Mouse (Mus musculus): ENCODE measurements at regions not wholly inside any gene's neighbourhood (a gene's known extent, or its start where the extent isn't known, plus 50 kb on each side); places are given as distances from the start of the nearest gene placed in this dataset.

- DNase-seq (ENCODE audit: low spot score) (peak; percentile 44), ATAC-seq (no peak)
- H3K27ac ChIP-seq (ENCODE audit: low read depth, low read length) = peak overlapping the region; percentile 5; the same call in 1 of the 2 replicates
Observed at GRCm38 (mm10) chr9:59171576-59171975, 119.8 kb upstream of the Adpgk start.

GRCm38 (mm10) chr9:59163390-59163976 lies 127.2 kb upstream of the Neo1 start:
- Histone ChIP-seq H3K9me3 (replicated peaks; ENCODE audit: control insufficient read depth, low read length) (no peaks in the 10 kb centered on the region), H3K36me3 (ENCODE audit: control insufficient read depth, insufficient read depth, low read length) (no peaks in the 10 kb centered on the region), H3K27me3 (replicated peaks; ENCODE audit: control insufficient read depth, insufficient read depth, low read length) (no peaks in the 10 kb centered on the region), H3K27ac (ENCODE audit: low read depth, low read length) (peak overlapping the region; percentile 22; the same call in 1 of the 2 replicates), H3K9ac (ENCODE audit: low read length) (no peak overlapping the region), H3K4me1 (ENCODE audit: control insufficient read depth, insufficient read depth, low read length) (peaks cover 11% of the 10 kb centered on the region), H3K4me3 (ENCODE audit: low read depth, low read length) (no peak overlapping the region), H3K4me2 (ENCODE audit: low read length) (no peak overlapping the region)
- DNase-seq (ENCODE audit: low spot score) = peak; percentile 48
- WGBS = 5% methylated on average over 6 of the region's 6 CpGs
- 0 out of 2 replicates have a peak, but pooled peaks have one; percentile 37 for ATAC-seq

More at GRCm38 (mm10) chr9:59171576-59171975, 119.8 kb upstream of the Adpgk start:
- H3K4me3 ChIP-seq (ENCODE audit: low read depth, low read length) = no peak overlapping the region
- H3K9me3 ChIP-seq (replicated peaks; ENCODE audit: control insufficient read depth, low read length) = no peaks in the 10 kb centered on the region
- H3K27me3 ChIP-seq (replicated peaks; ENCODE audit: control insufficient read depth, insufficient read depth, low read length) = no peaks in the 10 kb centered on the region
- H3K4me1 ChIP-seq (ENCODE audit: control insufficient read depth, insufficient read depth, low read length) = no peaks in the 10 kb centered on the region; the same call in none of the 2 replicates
- no peaks in the 10 kb centered on the region for H3K36me3 ChIP-seq (ENCODE audit: control insufficient read depth, insufficient read depth, low read length)
- H3K9ac ChIP-seq (ENCODE audit: low read length) = no peak overlapping the region
- H3K4me2 ChIP-seq (ENCODE audit: low read length) = no peak overlapping the region
- WGBS = 82% methylated on average over 2 of the region's 2 CpGs

GRCm38 (mm10) chr9:59162954-59163353 lies 126.7 kb upstream of the Neo1 start:
- H3K4me3 ChIP-seq (ENCODE audit: low read depth, low read length) = no peak overlapping the region
- 3% methylated on average over 4 of the region's 4 CpGs for WGBS
- H3K9me3 ChIP-seq (replicated peaks; ENCODE audit: control insufficient read depth, low read length) = no peaks in the 10 kb centered on the region
- H3K4me2 ChIP-seq (ENCODE audit: low read length) = no peak overlapping the region
- no peak overlapping the region for H3K9ac ChIP-seq (ENCODE audit: low read length)
- H3K27ac ChIP-seq (ENCODE audit: low read depth, low read length) = no peak overlapping the region
- peak; percentile 35 for DNase-seq (ENCODE audit: low spot score)
- H3K27me3 ChIP-seq (replicated peaks; ENCODE audit: control insufficient read depth, insufficient read depth, low read length) = no peaks in the 10 kb centered on the region
- no peaks in the 10 kb centered on the region for H3K36me3 ChIP-seq (ENCODE audit: control insufficient read depth, insufficient read depth, low read length)
- ATAC-seq = no peak
- H3K4me1 ChIP-seq (ENCODE audit: control insufficient read depth, insufficient read depth, low read length) = peaks cover 11% of the 10 kb centered on the region

GRCm38 (mm10) chr9:59157663-59158062 lies 121.4 kb upstream of the Neo1 start:
- no peaks in the 10 kb centered on the region for H3K9me3 ChIP-seq (replicated peaks; ENCODE audit: control insufficient read depth, low read length)
- H3K4me3 ChIP-seq (ENCODE audit: low read depth, low read length) = no peak overlapping the region
- no peak overlapping the region for H3K4me2 ChIP-seq (ENCODE audit: low read length)
- 81% methylated on average over 5 of the region's 5 CpGs for WGBS
- H3K4me1 ChIP-seq (ENCODE audit: control insufficient read depth, insufficient read depth, low read length) = 0 out of 2 replicates have a peak, but pooled peaks cover 2% of the 10 kb centered on the region
- H3K27ac ChIP-seq (ENCODE audit: low read depth, low read length) = no peak overlapping the region
- no peaks in the 10 kb centered on the region for H3K36me3 ChIP-seq (ENCODE audit: control insufficient read depth, insufficient read depth, low read length)
- DNase-seq (ENCODE audit: low spot score) (no peak), ATAC-seq (no peak)
- H3K9ac ChIP-seq (ENCODE audit: low read length) = no peak overlapping the region
- H3K27me3 ChIP-seq (replicated peaks; ENCODE audit: control insufficient read depth, insufficient read depth, low read length) = no peaks in the 10 kb centered on the region

GRCm38 (mm10) chr9:59153945-59154344 lies 117.7 kb upstream of the Neo1 start:
- Histone ChIP-seq H3K27ac (ENCODE audit: low read depth, low read length) (no peak overlapping the region), H3K27me3 (replicated peaks; ENCODE audit: control insufficient read depth, insufficient read depth, low read length) (no peaks in the 10 kb centered on the region), H3K9me3 (replicated peaks; ENCODE audit: control insufficient read depth, low read length) (no peaks in the 10 kb centered on the region), H3K36me3 (ENCODE audit: control insufficient read depth, insufficient read depth, low read length) (no peaks in the 10 kb centered on the region), H3K9ac (ENCODE audit: low read length) (no peak overlapping the region), H3K4me3 (ENCODE audit: low read depth, low read length) (no peak overlapping the region), H3K4me1 (ENCODE audit: control insufficient read depth, insufficient read depth, low read length) (no peaks in the 10 kb centered on the region), H3K4me2 (ENCODE audit: low read length) (no peak overlapping the region)
- DNase-seq (ENCODE audit: low spot score) (no peak), ATAC-seq (no peak)
- WGBS = 81% methylated on average over 3 of the region's 3 CpGs

- Histone ChIP-seq H3K4me1 (ENCODE audit: control insufficient read depth, insufficient read depth, low read length) (no peaks in the 10 kb centered on the region), H3K9ac (ENCODE audit: low read length) (no peak overlapping the region), H3K27ac (ENCODE audit: low read depth, low read length) (no peak overlapping the region), H3K27me3 (replicated peaks; ENCODE audit: control insufficient read depth, insufficient read depth, low read length) (no peaks in the 10 kb centered on the region), H3K4me3 (ENCODE audit: low read depth, low read length) (no peak overlapping the region), H3K36me3 (ENCODE audit: control insufficient read depth, insufficient read depth, low read length) (no peaks in the 10 kb centered on the region), H3K4me2 (ENCODE audit: low read length) (no peak overlapping the region), H3K9me3 (replicated peaks; ENCODE audit: control insufficient read depth, low read length) (no peaks in the 10 kb centered on the region)
- DNase-seq (ENCODE audit: low spot score) (no peak), ATAC-seq (no peak)
- WGBS = 70% methylated on average over 5 of the region's 5 CpGs
Observed at GRCm38 (mm10) chr9:59153126-59153525, 116.9 kb upstream of the Neo1 start.

- ATAC-seq (no peak), DNase-seq (ENCODE audit: low spot score) (no peak)
- 72% methylated on average over 3 of the region's 3 CpGs for WGBS
- Histone ChIP-seq H3K4me3 (ENCODE audit: low read depth, low read length) (no peak overlapping the region), H3K27me3 (replicated peaks; ENCODE audit: control insufficient read depth, insufficient read depth, low read length) (no peaks in the 10 kb centered on the region), H3K9me3 (replicated peaks; ENCODE audit: control insufficient read depth, low read length) (no peaks in the 10 kb centered on the region), H3K27ac (ENCODE audit: low read depth, low read length) (no peak overlapping the region), H3K4me1 (ENCODE audit: control insufficient read depth, insufficient read depth, low read length) (no peaks in the 10 kb centered on the region), H3K36me3 (ENCODE audit: control insufficient read depth, insufficient read depth, low read length) (no peaks in the 10 kb centered on the region), H3K4me2 (ENCODE audit: low read length) (no peak overlapping the region), H3K9ac (ENCODE audit: low read length) (no peak overlapping the region)
Observed at GRCm38 (mm10) chr9:59144256-59144800, 108.1 kb upstream of the Neo1 start.

GRCm38 (mm10) chr9:59143610-59144009 lies 107.4 kb upstream of the Neo1 start:
- Histone ChIP-seq H3K9me3 (replicated peaks; ENCODE audit: control insufficient read depth, low read length) (no peaks in the 10 kb centered on the region), H3K4me3 (ENCODE audit: low read depth, low read length) (no peak overlapping the region), H3K4me2 (ENCODE audit: low read length) (no peak overlapping the region), H3K9ac (ENCODE audit: low read length) (no peak overlapping the region), H3K4me1 (ENCODE audit: control insufficient read depth, insufficient read depth, low read length) (no peaks in the 10 kb centered on the region), H3K27me3 (replicated peaks; ENCODE audit: control insufficient read depth, insufficient read depth, low read length) (no peaks in the 10 kb centered on the region), H3K36me3 (ENCODE audit: control insufficient read depth, insufficient read depth, low read length) (no peaks in the 10 kb centered on the region), H3K27ac (ENCODE audit: low read depth, low read length) (no peak overlapping the region)
- DNase-seq (ENCODE audit: low spot score) (no peak), ATAC-seq (no peak)
- 83% methylated on average over 4 of the region's 4 CpGs for WGBS

- no peak for ATAC-seq
- no peak for DNase-seq (ENCODE audit: low spot score)
- Histone ChIP-seq H3K9ac (ENCODE audit: low read length) (no peak overlapping the region), H3K4me1 (ENCODE audit: control insufficient read depth, insufficient read depth, low read length) (no peaks in the 10 kb centered on the region), H3K4me3 (ENCODE audit: low read depth, low read length) (no peak overlapping the region), H3K27ac (ENCODE audit: low read depth, low read length) (no peak overlapping the region), H3K9me3 (replicated peaks; ENCODE audit: control insufficient read depth, low read length) (no peaks in the 10 kb centered on the region), H3K27me3 (replicated peaks; ENCODE audit: control insufficient read depth, insufficient read depth, low read length) (no peaks in the 10 kb centered on the region), H3K36me3 (ENCODE audit: control insufficient read depth, insufficient read depth, low read length) (no peaks in the 10 kb centered on the region), H3K4me2 (ENCODE audit: low read length) (no peak overlapping the region)
- WGBS = 38% methylated on average over 15 of the region's 15 CpGs
Observed at GRCm38 (mm10) chr9:59134171-59135041, 98.2 kb upstream of the Neo1 start.
